Mouse (Mus musculus) cortical plate, adult 2 months (tissue): ENCODE results near the gene Aspm.

Experiments
- CTCF ChIP-seq: fragments of 200-500 bp; IDR thresholded peaks from 2 replicates; pipeline ENCODE4 v1.5.1; 2011; ENCODE audit warnings: mild to moderate bottlenecking, control low read depth, low read length; ENCODE audit not compliant: insufficient read depth; ENCODE audit errors: extremely low read depth
- POLR2A ChIP-seq: fragments of 200-500 bp; IDR thresholded peaks from 2 replicates; pipeline ENCODE4 v1.6.1; 2011; ENCODE audit warnings: mild to moderate bottlenecking, low read length, control low read depth; ENCODE audit not compliant: insufficient read depth; ENCODE audit errors: extremely low read depth

DNA sequence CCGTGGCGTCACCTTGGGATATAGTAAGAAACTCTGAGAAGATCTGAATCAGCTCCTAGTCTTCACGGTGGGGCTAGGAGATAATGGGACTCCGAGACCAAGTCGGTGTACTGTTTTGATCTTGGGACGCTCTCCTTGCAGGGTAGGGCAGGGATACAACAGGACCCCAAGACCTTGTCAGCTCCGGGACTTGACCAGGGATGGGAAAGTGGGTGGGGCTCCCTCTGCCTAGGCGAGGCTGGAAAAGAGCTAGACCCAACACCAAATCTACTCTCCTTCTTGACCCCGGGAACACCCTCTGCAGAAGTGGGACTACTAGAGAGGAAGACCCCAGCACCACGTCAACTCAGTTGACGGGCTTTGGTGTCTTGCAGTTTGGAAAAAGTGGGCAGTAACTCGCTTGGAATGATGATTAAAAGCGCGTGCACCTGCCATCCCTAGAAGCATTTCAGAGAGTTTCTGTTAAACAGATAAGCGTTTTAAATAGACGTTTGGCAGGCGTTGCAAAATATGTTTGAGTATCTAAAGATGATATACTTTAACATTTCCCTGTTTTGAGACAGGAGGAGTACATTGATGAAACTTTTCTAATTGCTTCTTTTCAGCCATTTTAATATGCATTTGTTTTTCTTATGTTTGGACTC, 776 bp downstream of the Aspm start:
- TF ChIP-seq CTCF (no peak), POLR2A (no peak)
